Mouse (Mus musculus): Measurements from ENCODE around the gene Ticrr. TPM values are rescaled to one million over a fixed set of nuclear protein-coding genes. Genes with fewer than 3 reads are reported as not detected.

Ticrr gene
- polyA plus RNA-seq, 1 experiment from 2014 or later = 9.1 TPM

DNA sequence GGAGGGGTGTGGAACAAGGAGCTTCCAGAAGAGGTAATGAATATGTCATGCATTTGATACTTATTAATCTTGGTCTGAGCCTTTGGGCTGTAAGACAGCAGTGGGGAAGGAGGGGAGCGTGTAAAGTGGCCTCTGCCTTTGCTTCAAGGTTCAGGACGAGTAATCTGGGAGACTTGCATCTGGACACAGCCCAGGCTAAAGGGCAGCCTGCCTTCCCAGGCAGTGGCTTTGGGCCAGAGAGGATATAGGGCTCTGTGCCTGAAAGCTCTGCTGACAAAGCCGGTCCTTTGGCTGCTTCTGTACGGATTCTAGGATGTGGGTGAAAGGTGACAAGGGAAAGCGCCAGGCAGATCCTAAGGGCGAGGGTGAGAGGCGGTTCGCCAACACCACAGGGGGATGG lies 74.6 kb downstream of the Ticrr start:
- peaks cover 11% of the 10 kb centered on the region; the same call in 1 of the 2 replicates for H3K36me3 ChIP-seq
- H3K9ac ChIP-seq = no peak overlapping the region
- no peaks in the 10 kb centered on the region for H3K27me3 ChIP-seq (replicated peaks)
- no peak overlapping the region for H3K27ac ChIP-seq
- H3K9me3 ChIP-seq = no peaks in the 10 kb centered on the region
- ATAC-seq (ENCODE audit: low FRiP score, low read depth) = no peak
- no peak overlapping the region for H3K4me3 ChIP-seq
- 82% methylated on average over 8 of the region's 8 CpGs for WGBS
- no peaks in the 10 kb centered on the region for H3K4me1 ChIP-seq
- no peak overlapping the region for H3K4me2 ChIP-seq (replicated peaks)

- Histone ChIP-seq H3K27me3 (replicated peaks) (no peaks in the 10 kb centered on the region), H3K9me3 (no peaks in the 10 kb centered on the region), H3K27ac (no peak overlapping the region), H3K4me2 (replicated peaks) (no peak overlapping the region), H3K36me3 (peaks cover 11% of the 10 kb centered on the region; the same call in 1 of the 2 replicates), H3K4me1 (no peaks in the 10 kb centered on the region), H3K4me3 (no peak overlapping the region), H3K9ac (no peak overlapping the region)
- no peak for ATAC-seq (ENCODE audit: low FRiP score, low read depth)
- WGBS = 93% methylated on average over 14 of the region's 14 CpGs
Observed at GRCm38 (mm10) chr7:79736511-79736910, 76.5 kb downstream of the Ticrr start.

DNA sequence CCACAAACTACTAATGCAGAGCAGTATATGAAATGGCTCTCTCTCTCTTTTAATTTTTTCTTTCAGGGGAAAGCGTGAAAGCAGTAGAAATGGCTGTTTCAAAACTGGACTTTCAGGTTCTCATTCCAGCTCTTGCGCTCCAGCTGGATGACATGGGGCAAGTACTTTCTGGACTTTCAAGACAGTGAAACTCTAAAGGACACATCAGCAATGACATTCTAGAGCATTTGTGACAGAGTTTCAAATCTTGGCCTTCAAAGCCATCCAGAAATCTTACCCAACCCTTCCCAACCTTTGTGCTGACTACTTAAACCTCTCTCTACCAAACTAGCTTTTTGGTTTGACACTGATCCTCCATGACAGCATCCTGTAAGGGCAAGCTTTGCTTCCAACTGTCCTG lies 78.9 kb downstream of the Ticrr start:
- Histone ChIP-seq H3K4me1 (peaks cover 7% of the 10 kb centered on the region; the same call in 1 of the 2 replicates), H3K4me2 (replicated peaks) (no peak overlapping the region)

GRCm38 (mm10) chr7:79740279-79740678 lies 80.3 kb downstream of the Ticrr start:
- H3K36me3 ChIP-seq = peaks cover 6% of the 10 kb centered on the region; the same call in 1 of the 2 replicates
- no peaks in the 10 kb centered on the region for H3K9me3 ChIP-seq
- ATAC-seq (ENCODE audit: low FRiP score, low read depth) = no peak
- H3K27ac ChIP-seq = no peak overlapping the region
- no peak overlapping the region for H3K4me3 ChIP-seq
- peaks cover 7% of the 10 kb centered on the region; the same call in 1 of the 2 replicates for H3K4me1 ChIP-seq
- H3K9ac ChIP-seq = no peak overlapping the region
- 80% methylated on average over 4 of the region's 4 CpGs for WGBS
- no peaks in the 10 kb centered on the region for H3K27me3 ChIP-seq (replicated peaks)
- H3K4me2 ChIP-seq (replicated peaks) = no peak overlapping the region

More for the DNA sequence above, 78.9 kb downstream of the Ticrr start:
- Histone ChIP-seq H3K9ac (no peak overlapping the region), H3K4me3 (no peak overlapping the region), H3K36me3 (peaks cover 11% of the 10 kb centered on the region; the same call in 1 of the 2 replicates), H3K27ac (no peak overlapping the region), H3K9me3 (no peaks in the 10 kb centered on the region), H3K27me3 (replicated peaks) (no peaks in the 10 kb centered on the region)
- no peak for ATAC-seq (ENCODE audit: low FRiP score, low read depth)
- 95% methylated on average over 2 of the region's 2 CpGs for WGBS

DNA sequence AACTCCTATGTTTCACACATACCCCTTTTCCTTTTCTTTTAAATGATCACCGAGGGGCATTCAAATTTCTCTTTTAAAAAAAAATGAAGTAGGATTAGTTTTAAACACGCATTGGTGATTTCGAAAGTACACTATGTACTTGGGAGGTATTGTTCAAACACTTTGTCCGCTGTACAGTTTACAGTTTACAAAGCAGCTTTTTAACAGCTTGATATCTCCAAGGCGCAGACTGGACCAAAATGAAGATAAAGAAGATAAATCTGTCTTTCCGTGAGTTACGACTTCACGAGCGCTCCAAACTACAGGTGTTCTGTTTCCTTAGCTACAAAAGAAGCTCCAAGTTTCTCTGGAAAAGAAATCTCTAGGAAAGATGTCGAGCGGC lies 82.3 kb downstream of the Ticrr start:
- Histone ChIP-seq H3K27ac (no peak overlapping the region), H3K4me3 (peak overlapping the region; percentile 66), H3K27me3 (replicated peaks) (no peaks in the 10 kb centered on the region), H3K9me3 (no peaks in the 10 kb centered on the region), H3K9ac (peak overlapping the region; percentile 60), H3K4me1 (peaks cover 7% of the 10 kb centered on the region; the same call in 1 of the 2 replicates), H3K4me2 (replicated peaks) (peak overlapping the region; percentile 97), H3K36me3 (peaks cover 3% of the 10 kb centered on the region; the same call in 1 of the 2 replicates)
- WGBS = 26% methylated on average over 11 of the region's 11 CpGs
- no peak for ATAC-seq (ENCODE audit: low FRiP score, low read depth)

DNA sequence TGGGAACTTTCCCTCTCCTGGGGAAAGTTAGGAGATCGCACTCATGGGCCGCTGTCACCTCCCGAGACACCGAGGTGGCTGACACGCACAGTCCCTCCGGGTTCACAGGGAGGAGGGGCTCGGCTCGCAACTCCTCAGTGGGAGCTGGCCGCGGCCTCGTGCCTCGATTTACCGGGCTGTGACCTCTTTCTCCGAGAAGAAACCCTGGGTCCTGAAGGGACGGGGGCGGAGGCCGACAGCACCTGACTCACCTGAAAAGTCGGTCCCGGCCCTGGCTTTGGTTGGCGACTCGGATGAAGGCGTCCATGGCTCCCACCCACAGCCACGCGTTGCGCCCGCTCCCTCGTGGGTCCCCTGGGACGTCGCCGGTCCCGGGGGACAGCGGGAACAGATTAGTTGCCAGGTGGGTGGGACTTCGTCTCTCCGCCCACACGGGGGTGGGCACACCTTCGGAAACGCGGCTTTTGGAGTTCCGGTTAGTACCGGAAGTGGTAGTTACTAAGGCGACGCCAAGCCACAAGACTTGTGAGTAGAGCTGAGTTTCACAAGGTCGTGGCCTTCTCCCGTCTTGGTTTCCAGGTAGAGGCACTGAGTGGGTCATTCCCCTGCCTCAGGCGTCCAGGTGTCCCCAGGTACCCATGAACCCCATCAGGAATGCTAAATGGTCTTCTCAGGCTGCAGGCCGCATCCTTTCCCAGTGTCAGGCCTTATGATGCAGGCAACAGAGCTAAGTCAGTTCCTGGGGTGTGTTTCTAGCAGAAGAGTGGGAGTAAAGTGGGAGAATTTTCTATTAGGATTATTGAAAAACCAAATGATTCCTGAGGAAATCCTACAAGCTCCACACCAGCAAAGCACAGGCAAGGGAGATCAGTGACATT lies 82.9 kb downstream of the Ticrr start, which contains the start of the genes Pex11a and Wdr93:
Pex11a (minus strand) TSS at position 473 of the 878 bp plus-strand sequence.
Wdr93 (plus strand) TSS at position 505 of the 878 bp plus-strand sequence.
- no peaks in the 10 kb centered on the region for H3K27me3 ChIP-seq (replicated peaks)
- ATAC-seq (ENCODE audit: low FRiP score, low read depth) = peak; percentile 72
- no peaks in the 10 kb centered on the region for H3K9me3 ChIP-seq
- peak within 1 kb of the TSS; percentile 97 for H3K4me2 ChIP-seq (replicated peaks)
- H3K27ac ChIP-seq = no peak within 1 kb of the TSS
- H3K4me3 ChIP-seq = peak within 1 kb of the TSS; percentile 66
- no peaks in the 10 kb centered on the region for H3K36me3 ChIP-seq
- H3K4me1 ChIP-seq = peaks cover 7% of the 10 kb centered on the region; the same call in 1 of the 2 replicates
- H3K9ac ChIP-seq = peak within 1 kb of the TSS; percentile 60
- WGBS = 3% methylated on average over 46 of the region's 46 CpGs

- H3K4me3 ChIP-seq = no peak overlapping the region
- no peak overlapping the region for H3K4me2 ChIP-seq (replicated peaks)
- 93% methylated on average over 9 of the region's 9 CpGs for WGBS
- peaks cover 7% of the 10 kb centered on the region; the same call in 1 of the 2 replicates for H3K4me1 ChIP-seq
- H3K9ac ChIP-seq = no peak overlapping the region
- no peak for ATAC-seq (ENCODE audit: low FRiP score, low read depth)
- H3K36me3 ChIP-seq = no peaks in the 10 kb centered on the region
- no peaks in the 10 kb centered on the region for H3K9me3 ChIP-seq
- no peak overlapping the region for H3K27ac ChIP-seq
- no peaks in the 10 kb centered on the region for H3K27me3 ChIP-seq (replicated peaks)
Observed at GRCm38 (mm10) chr7:79744051-79744450, 84.1 kb downstream of the Ticrr start.

GRCm38 (mm10) chr7:79744585-79744984 lies 84.6 kb downstream of the Ticrr start:
- Histone ChIP-seq H3K4me2 (replicated peaks) (no peak overlapping the region), H3K27ac (no peak overlapping the region), H3K4me3 (no peak overlapping the region), H3K27me3 (replicated peaks) (no peaks in the 10 kb centered on the region), H3K36me3 (no peaks in the 10 kb centered on the region), H3K4me1 (peaks cover 7% of the 10 kb centered on the region; the same call in 1 of the 2 replicates), H3K9ac (no peak overlapping the region), H3K9me3 (no peaks in the 10 kb centered on the region)
- no peak for ATAC-seq (ENCODE audit: low FRiP score, low read depth)
- 81% methylated on average over 5 of the region's 5 CpGs for WGBS

DNA sequence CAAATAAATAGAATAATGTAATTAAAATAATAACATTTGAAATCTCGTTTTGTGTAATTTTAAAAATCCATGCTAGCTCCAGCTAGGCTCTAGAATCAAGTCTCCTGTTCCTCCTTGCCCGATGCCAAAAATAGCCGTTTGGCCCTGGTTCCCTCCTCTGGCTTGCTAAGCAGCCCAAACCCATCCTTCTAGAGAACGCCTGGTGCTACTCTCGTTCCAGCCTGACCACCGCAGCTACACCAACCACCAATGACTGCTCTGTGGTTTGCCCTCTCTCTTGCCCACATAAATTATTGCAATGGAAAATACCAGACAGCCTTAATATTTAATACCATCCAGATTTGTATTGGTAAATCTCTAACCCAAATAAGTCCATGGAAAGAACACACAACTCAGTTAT lies 87.7 kb downstream of the Ticrr start:
- ATAC-seq (ENCODE audit: low FRiP score, low read depth) = no peak
- Histone ChIP-seq H3K4me3 (no peak overlapping the region), H3K27me3 (replicated peaks) (no peaks in the 10 kb centered on the region), H3K4me2 (replicated peaks) (no peak overlapping the region), H3K9me3 (no peaks in the 10 kb centered on the region), H3K4me1 (peaks cover 7% of the 10 kb centered on the region; the same call in 1 of the 2 replicates), H3K36me3 (no peaks in the 10 kb centered on the region), H3K9ac (no peak overlapping the region), H3K27ac (no peak overlapping the region)
- WGBS = 85% methylated on average over 6 of the region's 6 CpGs

Other genes starting within 250 kb of the Ticrr start
- 45.6 and 48.5 TPM in 2 replicates for gene Polg, start 193.8 kb upstream of the Ticrr start, polyA plus RNA-seq (2016; fragmentation: Nextera tagmentation; extraction: Ambion mirVana)
- gene Rhcg, start 42.5 kb upstream of the Ticrr start, polyA plus RNA-seq (2016; fragmentation: Nextera tagmentation; extraction: Ambion mirVana) = 3.3 and 3.6 TPM in 2 replicates
- 6.0 and 6.2 TPM in 2 replicates for gene Kif7, start 55.5 kb downstream of the Ticrr start, polyA plus RNA-seq (2016; fragmentation: Nextera tagmentation; extraction: Ambion mirVana)
- not detected in 2 replicates for gene Plin1, start 72.7 kb downstream of the Ticrr start, polyA plus RNA-seq (2016; fragmentation: Nextera tagmentation; extraction: Ambion mirVana)
- 9.8 and 11.5 TPM in 2 replicates for gene Pex11a, start 82.9 kb downstream of the Ticrr start, polyA plus RNA-seq (2016; fragmentation: Nextera tagmentation; extraction: Ambion mirVana)
- gene Wdr93, start 83.0 kb downstream of the Ticrr start, polyA plus RNA-seq (2016; fragmentation: Nextera tagmentation; extraction: Ambion mirVana) = 0.17 and 0.38 TPM in 2 replicates
- gene Mesp1, start 133.6 kb downstream of the Ticrr start, polyA plus RNA-seq (2016; fragmentation: Nextera tagmentation; extraction: Ambion mirVana) = not detected in 2 replicates
- gene Mesp2, start 150.5 kb downstream of the Ticrr start, polyA plus RNA-seq (2016; fragmentation: Nextera tagmentation; extraction: Ambion mirVana) = 0.44 and 0.52 TPM in 2 replicates
- 5.2 and 6.7 TPM in 2 replicates for gene Anpep, start 200.9 kb downstream of the Ticrr start, polyA plus RNA-seq (2016; fragmentation: Nextera tagmentation; extraction: Ambion mirVana)

Measured in neural tube, embryonic 12.5 days (tissue).